Mouse (Mus musculus) megakaryocyte-erythroid progenitor cell, adult 5-6 weeks (primary cell): Measurements from ENCODE around the gene Antxr2. TPM values are rescaled to one million over a fixed set of nuclear protein-coding genes. Genes with fewer than 3 reads are reported as not detected.
A peak's percentile ranks its signal among the peaks of the same experiment; 100 is the strongest.

ENCODE experiments used
- ATAC-seq: replicated peaks from 2 replicates; pipeline ENCODE4 v1.8.0; 2016; ENCODE audit warnings: mild to moderate bottlenecking, inconsistent platforms; ENCODE audit not compliant: severe bottlenecking, poor library complexity, low FRiP score, low TSS enrichment
- total RNA-seq, 2 experiments: library from RNA; stranded (forward) in 1 of 2; stranded (reverse) in 1 of 2; fragments of 200-1000, 215-1000 nt in 1 of 2; fragments of >200 nt in 1 of 2; fragmentation: Nextera tagmentation in 1 of 2; gene quantifications; 2 replicates each; pipeline ENCODE4 v1.2.3; 2014 to 2017

Gene Antxr2
- total RNA-seq, 2 experiments from 2014 or later: 1.6 to 1.9 TPM

- ATAC-seq: no peak
Observed at GRCm38 (mm10) chr5:97851981-97852748, 178.7 kb downstream of the Antxr2 start.

GRCm38 (mm10) chr5:97847204-97847895, 183.5 kb downstream of the Antxr2 start:
- no peak for ATAC-seq

DNA sequence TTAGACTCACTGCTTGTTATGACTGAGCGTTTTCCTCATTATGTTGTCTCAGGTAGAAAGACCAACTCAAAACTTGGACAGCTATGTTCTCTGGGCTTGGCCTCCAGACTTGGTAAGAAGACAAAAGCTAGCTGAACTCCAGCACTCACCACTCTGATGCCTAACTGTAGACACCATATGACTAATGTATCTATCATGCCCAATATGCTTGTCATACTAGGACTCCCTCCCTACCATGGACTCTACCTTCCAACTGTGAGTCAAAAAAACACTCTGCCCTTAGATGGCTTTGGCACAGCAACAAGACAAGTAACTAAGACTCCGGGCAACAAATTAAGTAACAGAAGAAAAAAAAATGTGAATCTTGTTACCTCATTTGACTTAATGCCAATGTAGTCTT, 184.3 kb downstream of the Antxr2 start:
- ATAC-seq: no peak

DNA sequence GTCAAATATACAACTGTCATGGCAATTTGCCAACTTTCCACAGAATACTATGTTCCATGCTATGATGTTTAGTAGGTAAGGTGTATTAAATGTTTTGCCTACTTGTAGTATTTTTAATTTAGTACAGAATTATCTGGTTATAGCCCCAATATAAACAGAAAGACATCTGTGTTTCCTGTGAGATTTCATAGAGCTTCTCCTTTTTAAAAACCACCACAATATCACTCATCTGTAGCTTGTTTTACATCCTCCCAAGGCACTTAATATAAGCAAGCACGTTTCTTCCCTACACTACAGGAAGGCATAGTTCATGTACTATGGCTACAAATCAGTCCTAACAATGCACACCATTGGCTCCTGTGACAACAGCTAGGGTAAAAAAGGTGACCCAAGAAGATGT, 188.8 kb downstream of the Antxr2 start:
- ATAC-seq: 0 out of 2 replicates have a peak, but pooled peaks have one; percentile 30

DNA sequence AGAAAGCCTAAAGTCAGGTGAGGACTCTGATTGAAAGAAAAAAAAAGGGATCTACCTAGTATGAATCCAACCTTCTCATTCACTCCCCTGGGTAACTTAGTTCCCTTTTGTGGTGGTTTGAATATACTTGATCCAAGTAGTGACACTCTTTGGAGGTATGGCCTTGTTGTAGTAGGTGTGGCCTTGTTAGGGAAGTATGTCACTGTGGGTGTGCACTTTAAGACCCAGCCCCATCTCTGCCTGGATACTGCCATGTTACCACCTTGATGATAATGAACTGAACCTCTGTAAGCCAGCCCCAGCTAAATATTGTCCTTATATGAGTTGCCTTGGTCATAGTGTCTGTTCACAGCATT, 190.9 kb downstream of the Antxr2 start:
- no peak for ATAC-seq

GRCm38 (mm10) chr5:97839271-97839923, 191.4 kb downstream of the Antxr2 start:
- ATAC-seq: no peak

DNA sequence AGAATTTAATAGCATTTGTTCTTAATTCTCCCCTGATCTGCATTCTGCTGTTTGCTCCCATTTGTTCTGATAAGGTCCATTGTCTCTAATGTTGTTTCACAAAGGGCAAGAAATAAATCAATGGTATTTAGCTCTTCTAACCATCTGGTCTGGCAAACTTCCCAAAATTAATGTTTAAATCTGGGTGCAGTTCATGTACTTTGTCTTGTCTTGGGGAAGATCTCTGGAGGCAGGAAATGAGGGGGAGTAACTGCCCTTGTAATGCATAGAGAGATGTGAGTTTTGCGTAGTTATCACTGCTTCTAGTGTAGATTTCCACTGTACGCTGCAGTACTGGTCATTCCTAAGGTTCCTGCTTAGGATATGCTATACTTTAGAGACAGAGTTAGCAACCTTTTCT, 193.5 kb downstream of the Antxr2 start:
- no peak for ATAC-seq

DNA sequence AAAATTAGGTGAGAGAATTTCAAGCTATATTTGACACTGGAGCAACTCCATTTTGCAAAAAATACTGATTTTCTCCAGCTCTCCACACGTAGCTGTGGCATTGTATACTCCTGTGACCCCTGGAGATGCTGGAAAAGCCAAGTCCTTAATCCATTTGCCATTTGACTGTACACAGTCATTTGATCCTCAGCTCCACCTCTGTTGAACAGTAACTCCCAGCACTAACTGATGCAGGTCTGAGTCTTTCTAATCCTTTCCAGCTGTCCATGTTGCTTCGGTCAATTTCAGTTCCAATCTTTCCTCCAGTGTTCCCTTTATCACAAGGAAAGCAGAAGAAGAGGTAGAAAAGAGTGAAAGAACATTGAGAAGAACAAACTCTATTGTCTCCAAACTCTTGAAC, 195.4 kb downstream of the Antxr2 start:
- no peak for ATAC-seq

GRCm38 (mm10) chr5:97834770-97835169, 196.1 kb downstream of the Antxr2 start:
- no peak for ATAC-seq

Other genes starting within 250 kb of the Antxr2 start
- gene Prdm8, start 136.2 kb upstream of the Antxr2 start, total RNA-seq (2014; fragmentation: Nextera tagmentation): not detected in 2 replicates
- not detected in 2 replicates for gene Prdm8, start 136.2 kb upstream of the Antxr2 start, total RNA-seq (2017)
- gene Fgf5, start 223.1 kb upstream of the Antxr2 start, total RNA-seq (2014; fragmentation: Nextera tagmentation): not detected in 2 replicates
- not detected in 2 replicates for gene Fgf5, start 223.1 kb upstream of the Antxr2 start, total RNA-seq (2017)